ENCODE assay signal across 8 mouse cellular contexts in genomic region chr17:33783408-33783807, GRCm38 (mm10). TPM values are rescaled to one million over a fixed set of nuclear protein-coding genes. Genes with fewer than 3 reads are reported as not detected.
A peak's percentile ranks its signal among the peaks of the same experiment; 100 is the strongest.
DNase-seq lines count a peak whose midpoint lies in the region; ATAC-seq and TF ChIP-seq lines count a peak whose summit lies in the region.

No protein-coding gene starts in this region.

- no peak overlapping the region for H3K4me3 ChIP-seq in liver, adult 2 months (ENCODE audit: insufficient read depth, low read depth, low read length)
- no peak overlapping the region for H3K4me3 ChIP-seq in stomach, postnatal 0 days (ENCODE audit: low read depth, low read length)

- intact Hi-C loops in left cerebral cortex, postnatal 4 days (cut with DNase I): no loop called here

- no peak overlapping the region for H3K9ac ChIP-seq in liver, adult 2 months (ENCODE audit: low read depth, low read length)
- H3K9ac ChIP-seq in stomach, postnatal 0 days (ENCODE audit: low read length): no peak overlapping the region

- peak; percentile 60 for TF ChIP-seq EP300 in stomach, postnatal 0 days (optimal IDR thresholded peaks at IDR 0.05)

- no peaks in the 10 kb centered on the region for H3K27me3 ChIP-seq in liver, adult 2 months (ENCODE audit: control insufficient read depth, insufficient read depth, low read length)
- H3K27me3 ChIP-seq in stomach, postnatal 0 days (ENCODE audit: control insufficient read depth, insufficient read depth, low read length): no peaks in the 10 kb centered on the region

- no peak overlapping the region for H3K27ac ChIP-seq in liver, adult 2 months (replicated peaks; ENCODE audit: insufficient read depth, low read depth, low read length)
- H3K27ac ChIP-seq in stomach, postnatal 0 days (replicated peaks): no peak overlapping the region

- ATAC-seq in stomach, postnatal 0 days (ENCODE audit: low FRiP score, low TSS enrichment): no peak
- ATAC-seq in cerebellum, adult (ENCODE audit: insufficient number of reproducible peaks, low FRiP score, low TSS enrichment): no peak

- TF ChIP-seq CTCF in liver, adult 2 months (IDR thresholded peaks at IDR 0.05; ENCODE audit: low read depth, low read length): no peak
- TF ChIP-seq CTCF in stomach, postnatal 0 days (IDR thresholded peaks at IDR 0.05; ENCODE audit: low read depth): no peak

- peaks cover 11% of the 10 kb centered on the region for H3K36me3 ChIP-seq in liver, adult 2 months (ENCODE audit: control insufficient read depth, insufficient read depth, low read length)
- no peaks in the 10 kb centered on the region for H3K36me3 ChIP-seq in stomach, postnatal 0 days (ENCODE audit: control insufficient read depth, insufficient read depth, low read length)

- H3K9me3 ChIP-seq in stomach, postnatal 0 days (ENCODE audit: control insufficient read depth, low read length): no peaks in the 10 kb centered on the region

- H3K4me1 ChIP-seq in liver, adult 2 months (ENCODE audit: control insufficient read depth, insufficient read depth, low read length): peaks cover 23% of the 10 kb centered on the region
- H3K4me1 ChIP-seq in stomach, postnatal 0 days (replicated peaks; ENCODE audit: control insufficient read depth, insufficient read depth): peaks cover 29% of the 10 kb centered on the region

- no peak overlapping the region for H3K4me2 ChIP-seq in stomach, postnatal 0 days (replicated peaks; ENCODE audit: low read depth)

- no peak for TF ChIP-seq POLR2A in liver, adult 2 months (IDR thresholded peaks at IDR 0.05; ENCODE audit: extremely low read depth, insufficient read depth, low read length)

- DNase-seq in liver, adult 2 months (ENCODE audit: extremely low read depth, low read depth, low spot score): peak; percentile 80
- DNase-seq in liver: no peak
- DNase-seq in brain, adult 2 months (ENCODE audit: low read depth, low spot score): peak; percentile 77
- DNase-seq in heart, adult 9 months (ENCODE audit: low spot score in 2 of 2): peak; percentile 73 to 83
- DNase-seq in left cerebral cortex, postnatal 4 days: peak; percentile 67
- DNase-seq in stomach, postnatal 0 days (ENCODE audit: low spot score): peak; percentile 64
- no peak for DNase-seq in layer of hippocampus, postnatal 14 days (ENCODE audit: low spot score in 2 of 2)

- H3K79me2 ChIP-seq in liver, adult 2 months (ENCODE audit: control insufficient read depth, insufficient read depth, low read length): peaks cover 6% of the 10 kb centered on the region; the same call in 1 of the 2 replicates

RNA-seq across cellular contexts. Expression of gene Angptl4, which starts 1.8 kb away (rescaled TPM):
- total RNA-seq in liver, adult 2 months (2014; rRNA removed): 129 and 142 TPM in 2 replicates
- 28.1 and 49.5 TPM in 2 replicates for polyA plus RNA-seq in liver, adult 2 months (2012; rRNA removed)
- total RNA-seq in left cerebral cortex, postnatal 4 days (2021): 10 to 100 TPM in 1 of 2 experiments, 1 to 10 TPM in 1; 9.7 to 10.8 TPM
- 31.3 and 42.4 TPM in 2 replicates for polyA plus RNA-seq in stomach, postnatal 0 days (2015; fragmentation: Nextera tagmentation; extraction: Ambion mirVana)
- 1 to 10 TPM; 4.8 to 5.8 TPM for total RNA-seq in layer of hippocampus, postnatal 14 days (2021)

RNA-seq across cellular contexts. Expression of gene Rab11b, which starts 23.1 kb away (rescaled TPM):
- total RNA-seq in liver, adult 2 months (2014; rRNA removed): 23.3 and 45.2 TPM in 2 replicates
- 168 and 177 TPM in 2 replicates for polyA plus RNA-seq in liver, adult 2 months (2012; rRNA removed)
- 100 to 1,000 TPM; 361 to 382 TPM for total RNA-seq in left cerebral cortex, postnatal 4 days (2021)
- 164 TPM in 2 replicates for polyA plus RNA-seq in stomach, postnatal 0 days (2015; fragmentation: Nextera tagmentation; extraction: Ambion mirVana)
- total RNA-seq in layer of hippocampus, postnatal 14 days (2021): 100 to 1,000 TPM; 281 to 286 TPM

RNA-seq across cellular contexts. Expression of gene Kank3, which starts 26.9 kb away (rescaled TPM):
- total RNA-seq in liver, adult 2 months (2014; rRNA removed): 6.0 and 7.3 TPM in 2 replicates
- 9.5 and 13.4 TPM in 2 replicates for polyA plus RNA-seq in liver, adult 2 months (2012; rRNA removed)
- total RNA-seq in left cerebral cortex, postnatal 4 days (2021): 10 to 100 TPM; 38.6 to 44.1 TPM
- polyA plus RNA-seq in stomach, postnatal 0 days (2015; fragmentation: Nextera tagmentation; extraction: Ambion mirVana): 17.1 and 20.3 TPM in 2 replicates
- total RNA-seq in layer of hippocampus, postnatal 14 days (2021): 10 to 100 TPM; 45.2 to 48.1 TPM

RNA-seq across cellular contexts. Expression of gene Rps28, which starts 41.0 kb away (rescaled TPM):
- total RNA-seq in liver, adult 2 months (2014; rRNA removed): 275 and 294 TPM in 2 replicates
- 374 and 500 TPM in 2 replicates for polyA plus RNA-seq in liver, adult 2 months (2012; rRNA removed)
- 1,000 to 10,000 TPM; 1,155 to 1,182 TPM for total RNA-seq in left cerebral cortex, postnatal 4 days (2021)
- 1,008 and 1,055 TPM in 2 replicates for polyA plus RNA-seq in stomach, postnatal 0 days (2015; fragmentation: Nextera tagmentation; extraction: Ambion mirVana)
- 100 to 1,000 TPM; 776 to 830 TPM for total RNA-seq in layer of hippocampus, postnatal 14 days (2021)

RNA-seq across cellular contexts. Expression of gene Ndufa7, which starts 41.0 kb away (rescaled TPM):
- total RNA-seq in liver, adult 2 months (2014; rRNA removed): 214 and 217 TPM in 2 replicates
- 372 and 457 TPM in 2 replicates for polyA plus RNA-seq in liver, adult 2 months (2012; rRNA removed)
- total RNA-seq in left cerebral cortex, postnatal 4 days (2021): 100 to 1,000 TPM; 214 to 232 TPM
- polyA plus RNA-seq in stomach, postnatal 0 days (2015; fragmentation: Nextera tagmentation; extraction: Ambion mirVana): 497 TPM in 2 replicates
- 100 to 1,000 TPM; 209 to 232 TPM for total RNA-seq in layer of hippocampus, postnatal 14 days (2021)

Comparison
In these comparisons a context has a peak if more than half of its experiments do, and no peak if none do; other contexts are left out.
1. DNase-seq: peak in liver, adult 2 months (single experiment), brain, adult 2 months (single experiment), heart, adult 9 months (2 of 2), left cerebral cortex, postnatal 4 days (single experiment) and stomach, postnatal 0 days (single experiment); none in liver (single experiment) and layer of hippocampus, postnatal 14 days (0 of 2).
2. RNA of gene Angptl4, which starts 1.8 kb away (total RNA-seq): 129 to 142 TPM in liver, adult 2 months; 9.7 to 10.8 TPM in left cerebral cortex, postnatal 4 days and 4.8 to 5.8 TPM in layer of hippocampus, postnatal 14 days; every median in the first group is over 10 times any median in the second.